Mouse (Mus musculus): ENCODE data around the gene Ldhb.
"Not testable (repeated sequence)": the region's sequence is repeated elsewhere in the genome, so short reads cannot be mapped to it uniquely, and the experiment has no call there.

The Ldhb gene

GRCm38 (mm10) chr6:142512902-142513301 is 5.1 kb upstream of the Ldhb start:
- no peak for DNase-seq (ENCODE audit: low spot score)

- DNase-seq (ENCODE audit: low spot score) = peak; percentile 31
These were observed 3.9 kb upstream of the Ldhb start for GRCm38 (mm10) chr6:142511516-142512135.

GRCm38 (mm10) chr6:142508663-142509062 is 906 bp upstream of the Ldhb start:
- peak; percentile 61 for DNase-seq (ENCODE audit: low spot score)

GRCm38 (mm10) chr6:142507033-142507784 is 548 bp downstream of the Ldhb start:
- no peak for DNase-seq (ENCODE audit: low spot score)

- no peak for DNase-seq (ENCODE audit: low spot score)
These were observed 1.3 kb downstream of the Ldhb start for GRCm38 (mm10) chr6:142506338-142507032.

- DNase-seq (ENCODE audit: low spot score) = no peak
These were observed 4.2 kb downstream of the Ldhb start for GRCm38 (mm10) chr6:142503601-142504000.

GRCm38 (mm10) chr6:142502519-142503125 is 5.1 kb downstream of the Ldhb start:
- DNase-seq (ENCODE audit: low spot score) = no peak

GRCm38 (mm10) chr6:142490114-142490513 is 17.6 kb downstream of the Ldhb start:
- not testable (repeated sequence) for DNase-seq (ENCODE audit: low spot score)

- DNase-seq (ENCODE audit: low spot score) = no peak
These were observed 20.1 kb downstream of the Ldhb start for GRCm38 (mm10) chr6:142487638-142488037.

- DNase-seq (ENCODE audit: low spot score) = no peak
These were observed 22.2 kb downstream of the Ldhb start for GRCm38 (mm10) chr6:142485478-142486123.

GRCm38 (mm10) chr6:142477239-142477638 is 30.5 kb downstream of the Ldhb start:
- DNase-seq (ENCODE audit: low spot score) = no peak

- DNase-seq (ENCODE audit: low spot score) = no peak
These were observed 35.0 kb downstream of the Ldhb start, which contains the start of gene Gys2 for GRCm38 (mm10) chr6:142472801-142473203. Gene Gys2 (minus strand): TSS chr6:142473109.

- DNase-seq (ENCODE audit: low spot score) = no peak
These were observed 36.6 kb downstream of the Ldhb start for GRCm38 (mm10) chr6:142471141-142471540.

- no peak for DNase-seq (ENCODE audit: low spot score)
These were observed 38.2 kb downstream of the Ldhb start for GRCm38 (mm10) chr6:142469602-142470001.

- no peak for DNase-seq (ENCODE audit: low spot score)
These were observed 45.6 kb downstream of the Ldhb start for GRCm38 (mm10) chr6:142462194-142462593.

GRCm38 (mm10) chr6:142459017-142459678 is 48.6 kb downstream of the Ldhb start:
- no peak for DNase-seq (ENCODE audit: low spot score)

GRCm38 (mm10) chr6:142458010-142458409 is 49.7 kb downstream of the Ldhb start:
- DNase-seq (ENCODE audit: low spot score) = no peak

GRCm38 (mm10) chr6:142455314-142455996 is 52.3 kb downstream of the Ldhb start:
- DNase-seq (ENCODE audit: low spot score) = no peak

- DNase-seq (ENCODE audit: low spot score) = no peak
These were observed 54.4 kb downstream of the Ldhb start for GRCm38 (mm10) chr6:142453311-142453710.

- DNase-seq (ENCODE audit: low spot score) = peak; percentile 16
These were observed 56.4 kb downstream of the Ldhb start for GRCm38 (mm10) chr6:142451381-142451780.
